Mouse (Mus musculus) spleen, postnatal 4 days (tissue): ENCODE results near the gene Gfod1.

Experiments
- DNase-seq, 2 experiments: peaks; one replicate each; pipeline ENCODE4 v3.0.0; 2022; ENCODE audit warnings: low spot score in 2 of 2

Gfod1 gene

GRCm38 (mm10) chr13:43262114-43262739, 41.7 kb downstream of the Gfod1 start:
- DNase-seq = no peak

GRCm38 (mm10) chr13:43261287-43261686, 42.7 kb downstream of the Gfod1 start:
- peak; percentile 71 for DNase-seq

DNA sequence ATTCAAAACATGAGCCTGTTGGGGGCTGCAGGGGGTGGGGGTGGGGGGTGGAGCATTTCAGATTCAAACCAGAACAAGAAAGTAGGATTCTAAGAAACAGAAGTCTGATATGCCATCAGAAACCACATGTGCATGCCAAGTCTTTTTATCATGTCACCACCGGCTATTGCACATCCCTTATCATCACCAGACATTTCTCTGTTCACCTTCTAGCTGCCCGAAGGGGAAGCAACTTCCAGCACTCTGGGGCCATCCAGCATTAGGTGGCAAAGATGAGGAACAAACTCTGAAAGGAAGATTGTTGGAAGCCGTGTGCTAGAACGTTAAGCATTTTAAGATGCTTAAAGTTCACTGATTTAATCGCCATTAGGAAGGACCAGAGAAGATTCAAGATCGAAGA, 43.2 kb downstream of the Gfod1 start:
- DNase-seq = peak in 1 of 2 experiments; percentile 39

- DNase-seq = no peak
Observed at GRCm38 (mm10) chr13:43256447-43256846, 47.5 kb downstream of the Gfod1 start.

GRCm38 (mm10) chr13:43253526-43253925, 50.4 kb downstream of the Gfod1 start:
- DNase-seq = no peak

GRCm38 (mm10) chr13:43252105-43252790, 51.7 kb downstream of the Gfod1 start:
- no peak for DNase-seq

GRCm38 (mm10) chr13:43251391-43251790, 52.6 kb downstream of the Gfod1 start:
- no peak for DNase-seq

DNA sequence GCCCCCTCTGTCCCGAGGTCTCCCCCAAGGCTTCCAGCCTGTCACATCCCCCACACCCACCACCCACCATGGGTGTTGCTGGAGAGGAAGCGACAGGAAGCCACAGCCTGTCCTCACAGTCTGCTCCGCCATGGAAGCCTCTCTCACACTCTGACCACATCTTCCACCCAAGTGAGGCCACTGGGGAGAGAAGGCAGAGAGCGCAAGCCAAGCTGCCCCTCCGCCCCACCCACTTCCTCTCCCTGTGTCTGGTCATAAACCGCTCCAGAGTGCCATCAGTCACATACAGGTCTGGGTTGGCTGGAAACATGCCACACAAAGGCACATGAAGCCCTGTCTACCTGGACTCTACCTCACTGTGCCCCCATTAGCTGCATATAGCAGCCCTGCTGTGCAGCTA, 53.3 kb downstream of the Gfod1 start:
- DNase-seq = peak; percentile 70 to 79

- no peak for DNase-seq
Observed at GRCm38 (mm10) chr13:43250106-43250505, 53.9 kb downstream of the Gfod1 start.

DNA sequence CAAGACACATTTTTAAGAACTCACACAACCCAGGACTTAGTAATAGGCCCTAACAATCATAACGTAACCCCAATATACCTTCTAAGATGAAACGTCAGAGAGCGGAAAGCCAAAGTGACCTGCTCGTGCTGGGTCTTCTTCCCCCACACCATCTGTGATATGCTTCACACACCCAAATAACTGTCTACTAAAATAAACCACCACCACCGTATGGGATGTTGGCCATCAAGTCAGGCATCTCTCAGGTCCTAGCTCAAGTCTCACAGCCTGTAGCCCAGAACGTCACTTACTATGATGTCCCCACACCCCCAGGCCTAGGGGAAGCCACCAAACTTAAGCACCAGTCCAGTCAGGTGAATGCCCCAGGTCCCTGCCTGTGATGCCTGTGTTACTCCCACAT, 55.6 kb downstream of the Gfod1 start:
- no peak for DNase-seq

DNA sequence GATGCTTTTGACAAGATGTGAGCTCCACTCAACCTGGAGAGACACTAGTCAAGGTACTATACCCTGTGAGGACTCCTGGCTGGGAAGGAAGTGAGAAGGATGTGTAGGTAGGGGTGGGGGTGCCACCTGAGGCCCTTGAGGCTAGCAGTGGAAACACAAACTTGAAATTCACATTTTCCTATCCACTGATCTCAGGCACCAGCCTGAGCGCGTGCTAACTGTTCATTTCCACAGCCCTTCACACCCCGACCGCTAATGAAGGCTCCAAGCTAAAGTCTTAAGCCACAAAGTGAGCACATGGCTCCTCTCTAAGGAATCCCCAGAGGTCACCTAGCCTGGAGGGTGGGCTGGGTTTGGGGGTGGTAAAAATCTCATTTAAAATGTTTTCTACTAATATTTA, 57.1 kb downstream of the Gfod1 start:
- DNase-seq = no peak

DNA sequence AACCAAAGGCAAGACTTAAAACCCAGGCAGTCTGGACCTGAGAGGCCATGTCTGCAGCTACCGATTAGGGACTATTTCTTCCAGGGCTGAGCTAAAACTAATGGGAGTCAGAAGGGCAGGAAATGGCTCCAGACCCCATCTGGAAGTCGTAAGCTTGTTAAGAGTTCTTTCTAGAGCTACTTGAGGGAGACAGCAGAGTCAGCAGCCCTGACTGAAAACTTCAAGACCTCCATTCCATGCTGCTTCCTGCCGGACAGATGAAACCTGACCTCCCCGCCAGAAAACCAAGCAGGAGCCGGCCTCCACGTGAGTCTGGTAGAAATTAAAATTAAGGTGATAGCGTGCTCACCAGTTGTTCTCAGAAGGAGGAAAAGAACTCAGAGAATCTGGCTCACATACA, 60.2 kb downstream of the Gfod1 start:
- no peak for DNase-seq

- no peak for DNase-seq
Observed at GRCm38 (mm10) chr13:43243240-43243639, 60.7 kb downstream of the Gfod1 start.

DNA sequence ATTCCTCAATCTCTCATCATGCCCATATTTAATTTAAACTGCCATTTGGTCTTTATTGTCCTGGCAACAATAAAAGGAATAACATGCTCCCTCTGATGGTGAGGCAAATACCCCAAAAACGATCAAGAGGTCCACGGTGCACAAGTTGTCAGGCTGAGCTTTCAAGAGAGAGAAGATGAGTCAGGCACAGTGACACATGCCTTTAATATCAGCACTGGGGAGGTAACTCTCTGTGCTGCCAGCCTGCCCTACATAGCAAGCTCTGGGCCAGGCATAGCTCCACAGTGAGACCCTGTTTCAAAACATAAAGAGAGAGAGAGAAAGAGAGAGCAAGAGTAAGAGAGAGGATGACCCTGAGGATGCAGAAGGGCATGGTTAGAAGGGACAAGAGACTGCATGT, 62.2 kb downstream of the Gfod1 start:
- DNase-seq = no peak

DNA sequence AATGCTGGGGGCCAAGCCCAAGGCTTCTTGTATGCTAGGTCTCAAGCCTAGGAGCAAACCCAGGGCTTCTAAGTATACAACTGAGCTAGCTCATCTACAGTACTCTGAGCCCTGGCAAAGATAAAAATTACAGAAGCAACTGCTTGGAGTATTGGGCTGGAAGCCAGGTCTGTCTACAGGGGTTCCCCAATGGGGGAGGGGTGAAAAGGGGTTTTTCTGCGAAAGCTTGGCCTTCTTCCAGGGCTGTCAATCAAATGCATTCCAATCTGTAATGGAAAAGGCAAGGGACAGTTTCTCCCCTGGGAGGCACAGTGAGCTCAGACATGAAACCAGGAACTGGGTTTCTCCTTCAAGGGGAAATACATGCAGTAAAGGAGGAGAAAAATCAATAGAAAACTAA, 62.9 kb downstream of the Gfod1 start:
- DNase-seq = no peak

DNA sequence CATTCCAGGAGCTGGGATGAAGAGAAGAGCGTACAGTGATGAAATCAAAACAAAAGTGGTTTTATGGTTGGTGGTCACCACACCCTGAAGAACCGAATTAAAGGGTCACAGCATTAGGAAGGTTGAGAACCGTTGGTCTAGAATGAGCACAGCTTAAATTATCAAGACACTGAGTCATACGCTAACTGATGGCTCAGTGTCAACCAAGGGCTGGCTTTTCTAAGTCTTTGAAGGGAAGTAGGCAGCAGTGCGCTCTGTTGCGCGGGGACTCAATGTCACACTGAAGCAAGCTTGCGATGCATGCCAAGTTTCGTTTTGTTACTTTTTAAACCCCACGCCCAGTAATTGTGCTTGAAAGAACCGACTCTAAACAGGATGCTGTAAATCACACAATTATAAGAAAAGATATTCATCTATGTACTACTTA, 64.2 kb downstream of the Gfod1 start:
- DNase-seq = no peak

DNA sequence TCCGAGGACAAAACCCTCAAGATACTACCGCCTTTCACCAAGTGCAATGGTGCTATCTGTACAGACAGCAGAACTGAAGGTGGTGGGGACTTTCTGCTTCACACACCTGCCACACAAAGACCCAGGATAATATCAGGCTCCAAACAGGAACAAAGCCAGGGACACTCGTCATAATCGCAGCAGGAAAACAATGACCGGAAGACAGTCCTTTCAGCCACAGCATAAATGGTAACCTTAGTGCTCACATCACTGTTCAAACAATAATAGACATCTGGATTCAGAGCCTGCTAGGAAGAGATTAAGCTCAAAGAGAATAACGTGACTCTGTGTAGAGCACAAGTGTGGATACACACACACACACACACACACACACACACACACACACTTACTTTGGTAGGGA, 67.3 kb downstream of the Gfod1 start:
- no peak for DNase-seq

GRCm38 (mm10) chr13:43235982-43236381, 68.0 kb downstream of the Gfod1 start:
- DNase-seq = no peak

GRCm38 (mm10) chr13:43235586-43235910, 68.4 kb downstream of the Gfod1 start:
- no peak for DNase-seq

GRCm38 (mm10) chr13:43234869-43235585, 68.9 kb downstream of the Gfod1 start:
- DNase-seq = no peak

DNA sequence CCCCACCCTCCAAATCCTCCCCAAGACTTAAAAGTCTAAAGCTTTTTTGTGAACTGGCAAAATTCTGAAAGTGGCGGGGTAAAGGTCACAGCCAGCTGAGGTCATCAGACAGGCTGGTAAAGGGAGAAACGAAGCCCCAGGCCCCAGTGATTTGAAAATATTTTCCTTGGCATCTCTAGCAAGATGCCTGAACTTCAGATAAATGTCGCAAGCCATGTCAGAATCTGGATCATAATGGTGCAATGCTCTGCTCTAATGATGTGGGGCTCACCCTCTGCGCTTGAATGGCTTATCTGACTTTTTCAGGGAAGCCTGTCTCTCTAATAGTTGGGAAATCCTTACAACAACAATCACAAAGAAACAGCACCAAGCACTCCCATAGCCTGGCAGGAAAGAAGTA, 70.6 kb downstream of the Gfod1 start:
- DNase-seq = no peak

DNA sequence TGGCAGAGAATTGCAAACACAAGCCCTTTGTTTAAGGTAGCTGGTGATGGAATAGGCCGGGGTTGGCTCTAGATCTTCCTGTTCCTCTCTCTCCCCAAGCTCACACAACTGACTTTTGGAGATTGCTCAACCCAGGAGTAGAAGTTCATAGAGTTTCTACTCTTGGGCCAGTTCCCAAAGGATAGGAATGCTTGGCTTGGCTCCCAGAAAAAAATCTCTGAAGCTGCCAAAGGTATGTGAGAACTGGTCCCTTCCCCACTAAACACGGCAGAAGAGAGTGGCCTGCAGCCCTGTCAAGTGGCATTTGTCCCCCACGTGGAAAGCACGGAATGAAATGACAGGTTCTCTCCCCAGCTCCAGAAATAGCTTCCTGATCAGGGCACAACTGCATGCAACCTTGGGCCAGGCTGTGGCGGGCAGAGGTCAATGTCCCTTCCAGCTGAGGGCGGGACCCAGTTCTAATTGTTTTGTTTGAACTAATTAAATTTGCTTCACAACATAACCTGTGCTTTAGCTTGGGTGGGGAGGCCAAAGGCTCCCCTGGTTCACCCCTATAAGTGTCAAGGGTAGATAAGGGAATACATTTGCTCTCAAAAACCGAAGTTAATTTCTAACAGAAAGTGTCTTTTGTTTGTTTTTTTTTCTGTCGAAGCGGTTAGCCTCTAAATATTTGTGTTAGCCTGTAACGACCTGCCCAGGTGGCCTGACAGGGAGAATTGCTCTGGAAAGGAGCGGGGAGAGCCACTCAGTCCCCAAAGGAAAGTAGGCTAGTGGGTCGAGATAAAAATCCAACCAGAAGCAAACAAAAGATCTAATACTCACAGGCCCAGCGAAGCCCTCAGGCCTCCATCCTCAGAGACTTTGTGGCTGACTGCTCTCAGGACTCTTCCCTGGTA, 71.8 kb downstream of the Gfod1 start:
- DNase-seq = no peak
